In the genomic region with DNA sequence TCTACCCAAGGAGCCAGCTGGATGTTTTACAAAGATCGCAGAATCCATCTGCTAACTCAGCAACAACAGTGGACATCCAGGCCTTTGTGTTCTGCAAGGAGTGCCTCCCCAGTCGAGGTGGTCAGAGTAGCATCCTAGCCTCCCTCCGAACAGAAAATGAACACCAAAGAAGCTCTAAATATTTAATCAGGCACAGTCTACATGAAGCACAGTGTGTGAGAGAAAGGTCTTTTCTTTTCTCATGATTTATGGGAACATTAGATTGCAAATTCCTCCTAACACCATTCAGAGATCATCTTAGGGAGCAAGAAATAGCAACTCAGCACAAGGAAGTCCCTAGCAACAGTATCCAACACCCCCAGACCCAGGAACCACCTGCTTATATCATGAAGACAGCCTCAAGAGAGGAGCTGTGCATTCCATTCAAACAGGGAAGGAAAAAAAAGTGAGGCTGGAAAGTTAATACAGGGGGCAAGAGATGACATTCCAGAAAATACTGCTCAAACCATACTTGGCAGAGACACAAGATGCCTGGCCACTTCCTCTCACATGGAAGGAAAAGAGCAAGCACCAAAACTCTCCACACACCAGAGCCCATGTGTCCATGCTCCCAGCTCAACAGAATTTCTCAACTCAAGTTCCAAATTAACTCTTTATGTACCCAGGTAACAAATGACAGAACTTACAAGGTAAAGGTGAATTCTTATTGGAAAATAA, we compare ENCODE assay signal across 19 mouse cellular contexts. TPM values are rescaled to one million over a fixed set of nuclear protein-coding genes. Genes with fewer than 3 reads are reported as not detected.
A peak's percentile ranks its signal among the peaks of the same experiment; 100 is the strongest.
DNase-seq lines count a peak whose midpoint lies in the region; ATAC-seq and TF ChIP-seq lines count a peak whose summit lies in the region.
"Had no signal": no experiment of that assay in that cellular context is flagged by ENCODE, and none has a peak within 500 bp of the region (broad histone marks: within the 10 kb centered on the region; RNA-seq: fewer than 3 reads in every experiment).

No protein-coding gene starts in this region.

- H3K4me3 ChIP-seq in kidney, postnatal 0 days (replicated peaks; ENCODE audit: low read depth, low read length), result no peak overlapping the region
- no peak overlapping the region for H3K4me3 ChIP-seq in neural tube, embryonic 11.5 days (ENCODE audit: low read depth, low read length)
- H3K4me3 ChIP-seq in intestine, embryonic 16.5 days (ENCODE audit: low read length), result no peak overlapping the region
- H3K4me3 ChIP-seq: liver, embryonic 12.5 days; lung, embryonic 15.5 days; midbrain, embryonic 10.5 days had no signal

- H3K9me3 ChIP-seq in kidney, postnatal 0 days (replicated peaks; ENCODE audit: low read length), result no peaks in the 10 kb centered on the region
- H3K9me3 ChIP-seq in neural tube, embryonic 11.5 days (ENCODE audit: control insufficient read depth, low read length), result no peaks in the 10 kb centered on the region
- no peaks in the 10 kb centered on the region for H3K9me3 ChIP-seq in intestine, embryonic 16.5 days (ENCODE audit: control insufficient read depth, low read length)
- H3K9me3 ChIP-seq: G1E; liver, embryonic 12.5 days; lung, embryonic 15.5 days; midbrain, embryonic 10.5 days had no signal

- ATAC-seq in kidney, postnatal 0 days (replicated peaks; ENCODE audit: low FRiP score, low read depth), result no peak
- peak; percentile 83 for ATAC-seq in neural tube, embryonic 11.5 days (ENCODE audit: insufficient read depth, low FRiP score, low TSS enrichment)
- no peak for ATAC-seq in intestine, embryonic 16.5 days
- ATAC-seq: liver, embryonic 12.5 days had no signal

- peaks cover 13% of the 10 kb centered on the region; the same call in 1 of the 2 replicates for H3K36me3 ChIP-seq in kidney, postnatal 0 days (ENCODE audit: insufficient read depth, low read length)
- H3K36me3 ChIP-seq in neural tube, embryonic 11.5 days (ENCODE audit: control insufficient read depth, insufficient read depth, low read length), result no peaks in the 10 kb centered on the region; the same call in 1 of the 2 replicates
- 0 out of 2 replicates have a peak, but pooled peaks cover 3% of the 10 kb centered on the region for H3K36me3 ChIP-seq in intestine, embryonic 16.5 days (ENCODE audit: control insufficient read depth, insufficient read depth, low read length)

- no peaks in the 10 kb centered on the region for H3K27me3 ChIP-seq in kidney, postnatal 0 days (ENCODE audit: insufficient read depth, low read length)
- H3K27me3 ChIP-seq in neural tube, embryonic 11.5 days (ENCODE audit: control insufficient read depth, insufficient read depth, low read length), result no peaks in the 10 kb centered on the region
- H3K27me3 ChIP-seq in intestine, embryonic 16.5 days (replicated peaks; ENCODE audit: control insufficient read depth, insufficient read depth, low read length), result no peaks in the 10 kb centered on the region
- H3K27me3 ChIP-seq: liver, embryonic 12.5 days; lung, embryonic 15.5 days had no signal

- H3K27ac ChIP-seq in kidney, postnatal 0 days, result no peak overlapping the region
- peak overlapping the region; percentile 53; the same call in 1 of the 2 replicates for H3K27ac ChIP-seq in neural tube, embryonic 11.5 days (ENCODE audit: low read depth, low read length)
- no peak overlapping the region for H3K27ac ChIP-seq in intestine, embryonic 16.5 days (ENCODE audit: low read length)
- H3K27ac ChIP-seq: liver, embryonic 12.5 days; lung, embryonic 15.5 days; midbrain, embryonic 10.5 days had no signal

- peak; percentile 36 for DNase-seq in heart, adult 11 months
- DNase-seq in heart, postnatal 4 days, result no peak
- peak; percentile 38 for DNase-seq in kidney, postnatal 0 days (ENCODE audit: low spot score)
- DNase-seq in kidney, adult 18-20 months, result no peak
- peak; percentile 34 for DNase-seq in neural tube, embryonic 11.5 days (ENCODE audit: low spot score)
- no peak for DNase-seq in neural tube, embryonic 10.5 days (ENCODE audit: extremely low spot score, low spot score)
- DNase-seq in thymus, postnatal 4 days, result no peak
- DNase-seq: adrenal gland, postnatal 25 days; cerebellum, adult 11-12 months; cerebellum, postnatal 14 days; heart, postnatal 36 days; left cerebral cortex, postnatal 4 days; lung, postnatal 4 days; right cerebral cortex, postnatal 25 days had no signal

- H3K4me2 ChIP-seq in kidney, postnatal 0 days (ENCODE audit: low read length), result no peak overlapping the region
- no peak overlapping the region for H3K4me2 ChIP-seq in neural tube, embryonic 11.5 days (ENCODE audit: low read depth)
- H3K4me2 ChIP-seq in intestine, embryonic 16.5 days (ENCODE audit: low read depth, low read length), result no peak overlapping the region
- H3K4me2 ChIP-seq: liver, embryonic 12.5 days; lung, embryonic 15.5 days had no signal

- TF ChIP-seq CTCF in kidney, postnatal 0 days (IDR thresholded peaks at IDR 0.05; ENCODE audit: low read depth), result no peak

- no peaks in the 10 kb centered on the region for H3K4me1 ChIP-seq in kidney, postnatal 0 days (replicated peaks; ENCODE audit: insufficient read depth, low read length)
- H3K4me1 ChIP-seq in neural tube, embryonic 11.5 days (ENCODE audit: control insufficient read depth, insufficient read depth, low read length), result peaks cover 12% of the 10 kb centered on the region
- no peaks in the 10 kb centered on the region; the same call in none of the 2 replicates for H3K4me1 ChIP-seq in intestine, embryonic 16.5 days (ENCODE audit: control insufficient read depth, insufficient read depth, low read length)
- H3K4me1 ChIP-seq: liver, embryonic 12.5 days; midbrain, embryonic 10.5 days had no signal

- no peak overlapping the region for H3K9ac ChIP-seq in kidney, postnatal 0 days (ENCODE audit: low read depth, low read length)
- no peak overlapping the region for H3K9ac ChIP-seq in neural tube, embryonic 11.5 days (ENCODE audit: low read length)
- H3K9ac ChIP-seq in intestine, embryonic 16.5 days (ENCODE audit: low read depth, low read length), result no peak overlapping the region
- H3K9ac ChIP-seq: liver, embryonic 12.5 days; lung, embryonic 15.5 days had no signal

- 60% methylated on average over 3 of the region's 3 CpGs for WGBS in kidney, postnatal 0 days
- 32% methylated on average over 3 of the region's 3 CpGs for WGBS in neural tube, embryonic 11.5 days
- 57% methylated on average over 3 of the region's 3 CpGs for whole genome bisulfite sequencing in intestine, embryonic 16.5 days

RNA-seq across cellular contexts. Expression of gene Tmtc4, which starts 8.8 kb away (rescaled TPM):
- total RNA-seq in heart, postnatal 4 days (2021), result 10 to 100 TPM; 27.1 to 27.7 TPM
- polyA plus RNA-seq in kidney, postnatal 0 days (2015; fragmentation: Nextera tagmentation; extraction: Ambion mirVana), result 25.8 and 28.4 TPM in 2 replicates
- 50.3 and 53.1 TPM in 2 replicates for polyA plus RNA-seq in neural tube, embryonic 11.5 days (2014; fragmentation: Nextera tagmentation; extraction: Ambion mirVana)
- polyA plus RNA-seq in intestine, embryonic 16.5 days (2015; fragmentation: Nextera tagmentation; extraction: Ambion mirVana), result 15.9 and 17.4 TPM in 2 replicates

Comparison
In these comparisons a context has a peak if more than half of its experiments do, and no peak if none do; other contexts are left out.
1. DNase-seq: peak in heart, adult 11 months (single experiment), kidney, postnatal 0 days (single experiment) and neural tube, embryonic 11.5 days (single experiment); none in heart, postnatal 4 days (single experiment), kidney, adult 18-20 months (single experiment), neural tube, embryonic 10.5 days (single experiment) and thymus, postnatal 4 days (single experiment).